Mouse (Mus musculus) lung, adult 2 months (tissue): ENCODE measurements around the gene Tmem207. TPM values are rescaled to one million over a fixed set of nuclear protein-coding genes. Genes with fewer than 3 reads are reported as not detected.
A peak's percentile ranks its signal among the peaks of the same experiment; 100 is the strongest.
"Not testable (repeated sequence)": the region's sequence is repeated elsewhere in the genome, so short reads cannot be mapped to it uniquely, and the experiment has no call there.

Experiments used
- DNase-seq: peaks from one replicate; pipeline ENCODE4 v3.0.0; 2022
- H3K4me1 ChIP-seq: fragments of 200-500 bp; 2 replicates; pipeline ENCODE4 v1.6.1; 2011; ENCODE audit warnings: low read length; ENCODE audit not compliant: control insufficient read depth, insufficient read depth
- H3K4me3 ChIP-seq: fragments of 200-500 bp; replicated peaks from 2 replicates; pipeline ENCODE3; 2011; ENCODE audit warnings: low read depth, mild to moderate bottlenecking, control low read depth, low read length; ENCODE audit errors: extremely low read depth
- CTCF ChIP-seq: fragments of 200-500 bp; IDR thresholded peaks from 2 replicates; pipeline ENCODE4 v1.5.1; 2011; ENCODE audit warnings: mild to moderate bottlenecking, low read length, control low read depth; ENCODE audit not compliant: insufficient read depth
- POLR2A ChIP-seq: fragments of 200-500 bp; IDR thresholded peaks from 2 replicates; pipeline ENCODE4 v1.6.1; 2011; ENCODE audit warnings: low read depth, mild to moderate bottlenecking, control low read depth, low read length, borderline replicate concordance; ENCODE audit errors: extremely low read depth
- WGBS: fragments of 180-500 bp; shearing (Covaris S2); methylation state at CpG from one replicate; pipeline ENCODE4 v1.1.7; 2018; 5-methylcytosine and 5-hydroxymethylcytosine counted together
- polyA plus RNA-seq: library from polyadenylated mRNA; depleted of rRNA; stranded (reverse); fragments of >200 nt; gene quantifications from 2 replicates; pipeline ENCODE4 v1.2.3, GENCODE M21; 2012

Gene Tmem207
- polyA plus RNA-seq, 1 experiment, result not detected

DNA sequence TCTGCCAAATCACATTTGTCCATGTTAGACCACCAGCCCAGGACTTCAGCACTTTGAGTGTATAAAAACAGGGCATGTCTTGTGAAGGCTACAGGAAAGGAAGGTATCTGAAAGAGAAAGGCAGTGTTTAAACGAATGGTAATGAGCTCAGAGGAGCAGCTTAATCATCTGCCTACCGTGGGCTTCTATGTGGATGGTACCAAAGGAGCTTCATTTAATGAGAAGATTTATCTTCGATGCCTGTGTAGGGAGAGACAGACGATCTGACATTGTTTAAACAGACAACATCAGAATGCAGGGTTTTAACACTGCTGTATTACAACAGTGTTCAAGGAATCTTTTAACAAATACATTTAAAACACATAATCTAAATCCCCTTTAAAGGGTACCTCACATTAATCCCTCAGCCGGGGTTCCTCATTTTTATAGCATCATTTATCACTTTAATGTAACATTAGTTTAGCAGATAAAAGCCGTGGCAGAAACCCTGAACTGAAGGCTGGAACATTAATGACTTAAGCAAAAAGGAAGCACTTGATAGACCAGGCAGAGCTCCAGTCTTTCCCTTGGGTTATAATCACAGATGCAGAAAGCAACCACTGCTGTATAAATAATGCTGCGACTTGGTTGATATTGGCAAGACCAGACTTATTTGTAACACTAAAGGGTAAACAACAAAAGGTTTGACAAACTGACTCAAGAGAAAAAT lies 19.8 kb upstream of the Tmem207 start:
- 22% methylated on average over 7 of the region's 7 CpGs for WGBS
- Histone ChIP-seq H3K4me3 (no peak overlapping the region), H3K4me1 (no peaks in the 10 kb centered on the region)
- TF ChIP-seq CTCF, result no peak
- no peak for TF ChIP-seq POLR2A
- DNase-seq, result no peak

DNA sequence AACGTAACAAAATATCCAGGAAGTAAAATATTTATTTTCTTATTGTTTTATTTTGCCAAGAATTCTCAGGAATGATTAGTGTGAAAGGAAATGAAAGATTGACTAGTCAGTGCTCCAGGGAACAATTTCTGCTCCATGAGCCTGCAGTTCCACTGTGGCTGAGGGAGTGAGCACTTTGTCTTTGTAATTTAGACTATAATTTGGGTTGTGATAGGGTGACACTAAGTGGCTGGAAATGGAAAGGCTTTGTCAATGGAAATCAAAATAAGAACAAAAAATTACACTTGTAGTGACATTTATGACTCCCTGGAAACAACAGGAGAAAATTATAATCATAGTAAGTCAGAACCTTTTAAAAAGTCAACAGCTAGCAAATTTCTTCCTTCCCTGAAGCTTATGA lies 5.7 kb upstream of the Tmem207 start:
- WGBS, result 40% methylated on average over 1 of the region's 1 CpGs
- H3K4me1 ChIP-seq, result no peaks in the 10 kb centered on the region
- TF ChIP-seq CTCF, result no peak
- no peak for TF ChIP-seq POLR2A
- no peak overlapping the region for H3K4me3 ChIP-seq
- DNase-seq, result no peak

DNA sequence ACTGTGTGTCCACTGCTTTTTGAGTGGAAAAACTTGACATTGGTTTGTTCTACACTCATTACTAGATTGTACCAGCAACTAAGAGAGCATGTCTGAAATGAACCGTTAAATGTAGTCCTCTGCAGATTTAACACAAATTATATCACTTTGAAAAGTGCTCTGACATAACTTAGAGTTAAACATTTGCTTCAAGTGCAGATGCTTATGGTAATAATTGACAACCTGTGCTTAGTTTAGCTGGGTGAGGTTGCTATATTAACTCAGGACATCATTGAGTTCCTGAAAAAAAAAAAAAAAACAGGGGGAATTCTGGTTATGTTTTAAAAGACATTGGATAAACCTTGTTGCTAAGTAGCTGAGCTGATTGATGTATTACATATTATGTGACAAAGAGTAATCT lies 3.9 kb upstream of the Tmem207 start:
- Histone ChIP-seq H3K4me1 (no peaks in the 10 kb centered on the region), H3K4me3 (no peak overlapping the region)
- DNase-seq, result no peak
- TF ChIP-seq POLR2A, result no peak
- no peak for TF ChIP-seq CTCF
- WGBS, result 59% methylated on average over 1 of the region's 1 CpGs

DNA sequence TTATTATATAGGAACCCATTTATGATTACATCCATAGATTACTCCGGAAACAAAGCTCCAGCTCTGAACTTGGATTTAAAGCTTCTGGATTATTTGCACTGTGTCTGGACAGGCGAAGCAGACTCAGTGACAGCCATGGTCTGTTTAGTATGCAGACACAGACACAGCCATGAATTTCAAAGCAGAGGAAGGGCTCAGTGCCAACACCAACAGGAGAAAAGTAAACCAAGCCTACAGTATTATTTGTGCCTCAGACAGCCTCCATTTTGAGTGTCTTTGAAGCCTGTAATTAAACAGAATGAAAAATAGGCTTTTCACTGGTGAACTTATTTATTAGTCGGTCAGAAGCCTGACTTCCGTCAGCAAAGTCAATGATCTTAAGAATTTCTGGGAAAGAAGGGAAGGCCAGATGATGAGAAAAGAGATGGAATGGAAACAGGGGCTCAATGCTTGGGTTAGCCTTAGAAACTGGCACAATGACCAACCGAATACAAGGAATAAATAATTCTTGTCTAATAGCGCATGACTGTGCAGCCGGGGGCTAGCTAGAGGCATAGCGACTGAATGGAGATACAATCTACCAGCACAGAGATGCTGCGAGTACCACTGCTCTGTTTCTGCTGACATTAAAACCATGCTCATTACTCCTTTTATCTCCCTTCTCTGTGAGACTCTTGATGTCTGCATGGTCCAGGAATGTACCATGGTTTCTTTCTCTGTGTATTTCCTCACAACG lies 1.5 kb upstream of the Tmem207 start:
- no peaks in the 10 kb centered on the region for H3K4me1 ChIP-seq
- H3K4me3 ChIP-seq, result no peak overlapping the region
- TF ChIP-seq POLR2A (no peak), CTCF (no peak)
- 71% methylated on average over 10 of the region's 10 CpGs for WGBS
- no peak for DNase-seq

DNA sequence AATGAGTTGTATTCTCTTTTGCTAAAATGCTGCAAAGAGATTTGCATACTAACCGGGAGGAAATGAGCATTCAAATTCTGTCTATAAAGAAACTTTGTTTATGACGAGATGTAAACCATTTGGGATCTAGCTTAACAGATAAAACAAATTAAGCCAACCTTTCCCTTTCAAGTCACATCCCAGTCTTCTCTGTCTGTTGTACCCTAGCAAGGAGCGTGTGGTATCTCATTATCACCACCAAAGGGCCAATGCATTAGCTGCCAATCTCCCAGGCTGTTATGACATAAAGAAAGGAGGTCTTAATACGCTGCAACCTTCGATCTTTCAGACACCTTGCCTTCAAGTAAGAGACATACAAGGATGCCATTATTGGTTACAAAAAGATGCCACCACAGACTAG lies 737 bp downstream of the Tmem207 start:
- no peak overlapping the region for H3K4me3 ChIP-seq
- 74% methylated on average over 5 of the region's 5 CpGs for WGBS
- DNase-seq, result no peak
- TF ChIP-seq CTCF (no peak), POLR2A (no peak)
- no peaks in the 10 kb centered on the region for H3K4me1 ChIP-seq

DNA sequence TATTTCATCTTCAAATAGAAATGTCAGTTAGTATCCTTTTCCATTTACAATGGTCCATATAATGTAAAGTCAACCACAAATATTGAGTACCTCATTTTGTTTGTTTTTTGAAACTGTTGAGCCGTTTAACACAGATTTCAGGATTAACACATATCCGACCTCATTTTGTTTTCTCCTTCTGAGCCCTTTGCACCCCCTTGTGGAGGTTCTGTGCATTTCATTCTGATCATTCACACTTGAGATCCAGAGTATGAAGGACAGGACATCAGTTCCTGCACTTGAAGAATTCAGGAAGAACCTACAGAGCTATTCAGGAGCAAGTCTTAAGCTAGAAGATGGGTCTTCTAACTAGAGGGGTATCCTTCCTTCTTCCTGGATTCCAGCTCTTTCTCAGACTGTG lies 7.0 kb downstream of the Tmem207 start:
- TF ChIP-seq CTCF (no peak), POLR2A (no peak)
- WGBS, result 29% methylated on average over 2 of the region's 2 CpGs
- DNase-seq, result no peak
- Histone ChIP-seq H3K4me1 (no peaks in the 10 kb centered on the region), H3K4me3 (no peak overlapping the region)

DNA sequence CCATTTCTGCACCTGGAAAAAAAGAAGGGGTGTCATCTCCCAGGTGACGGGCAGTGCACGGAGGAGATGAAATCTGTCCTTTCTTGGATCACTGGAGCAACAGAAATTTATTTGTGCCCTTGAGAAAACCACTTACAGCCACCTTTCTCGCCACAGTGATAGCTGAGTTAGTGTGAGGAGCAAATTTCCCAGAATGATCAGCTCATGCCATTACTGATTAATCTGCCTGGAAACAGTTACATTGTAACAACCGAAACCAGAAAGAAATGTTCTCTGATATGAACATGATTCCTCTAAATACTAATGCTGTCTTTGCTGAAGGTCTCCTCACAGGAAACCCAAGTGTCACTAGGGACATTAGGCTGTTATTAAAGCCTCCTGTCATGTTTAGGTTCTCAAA lies 21.6 kb downstream of the Tmem207 start:
- H3K4me1 ChIP-seq, result no peaks in the 10 kb centered on the region
- DNase-seq, result no peak
- no peak overlapping the region for H3K4me3 ChIP-seq
- WGBS, result 80% methylated on average over 4 of the region's 4 CpGs
- TF ChIP-seq CTCF (no peak), POLR2A (no peak)

DNA sequence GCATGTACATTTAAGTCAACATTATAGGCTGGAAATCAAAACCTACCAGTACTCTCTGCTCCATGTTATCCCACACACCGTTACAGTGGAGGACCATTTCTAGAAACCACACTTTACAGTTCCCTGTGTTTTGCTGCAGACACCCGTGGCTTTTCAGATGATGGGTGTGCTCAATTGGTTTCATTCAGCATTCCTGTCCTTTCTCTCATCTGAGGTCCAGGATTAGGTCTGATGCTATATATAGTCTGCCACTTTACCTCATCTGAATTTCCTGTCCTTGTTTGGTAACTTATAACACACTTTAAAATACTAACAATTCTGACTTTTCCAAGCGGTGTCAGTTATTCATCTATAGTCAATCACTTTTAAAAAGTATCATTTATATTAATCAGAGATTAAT lies 25.8 kb downstream of the Tmem207 start:
- TF ChIP-seq POLR2A (no peak), CTCF (no peak)

DNA sequence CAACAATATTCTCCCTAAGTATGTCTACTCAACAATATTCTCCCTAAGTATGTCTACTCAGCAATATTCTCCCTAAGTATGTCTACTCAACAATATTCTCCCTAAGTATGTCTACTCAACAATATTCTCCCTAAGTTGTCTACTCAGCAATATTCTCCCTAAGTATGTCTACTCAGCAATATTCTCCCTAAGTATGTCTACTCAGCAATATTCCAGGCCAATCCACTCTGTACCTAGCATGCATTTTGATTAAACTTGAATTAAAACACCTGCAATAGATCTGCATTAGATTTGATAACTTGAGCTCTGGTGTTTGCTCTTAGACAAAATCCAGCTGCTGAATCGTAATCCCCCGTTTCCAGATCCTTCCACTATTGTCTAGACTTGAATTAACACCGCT lies 26.9 kb downstream of the Tmem207 start:
- not testable (repeated sequence) for H3K4me3 ChIP-seq, H3K4me1 ChIP-seq, DNase-seq
- 93% methylated on average over 3 of the region's 3 CpGs for WGBS

More for the DNA sequence above, 25.8 kb downstream of the Tmem207 start:
- Histone ChIP-seq H3K4me1 (no peaks in the 10 kb centered on the region), H3K4me3 (no peak overlapping the region)
- 66% methylated on average over 3 of the region's 3 CpGs for WGBS
- no peak for DNase-seq

DNA sequence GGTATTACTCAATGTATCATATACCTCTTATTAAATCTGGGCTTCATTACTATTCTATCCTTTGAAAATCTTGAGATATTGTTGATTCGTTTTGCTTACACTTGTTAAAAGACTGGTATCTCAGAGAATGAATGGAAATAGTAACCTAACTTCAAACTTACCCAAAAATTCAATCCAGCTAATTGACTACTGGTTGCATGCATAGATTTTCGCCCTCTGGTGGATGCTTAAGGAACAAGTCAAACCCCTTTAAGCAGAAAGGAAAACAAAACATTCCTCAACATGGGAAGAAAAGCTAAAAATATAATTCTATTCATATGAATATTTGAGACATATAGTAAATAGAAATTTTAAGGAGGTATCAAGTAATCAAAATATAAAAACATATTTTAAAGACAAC lies 30.8 kb downstream of the Tmem207 start:
- TF ChIP-seq CTCF (0 out of 2 replicates have a peak, but pooled peaks have one; percentile 5), POLR2A (no peak)
- DNase-seq, result no peak
- no peak overlapping the region for H3K4me3 ChIP-seq
- no peaks in the 10 kb centered on the region for H3K4me1 ChIP-seq
- 11% methylated on average over 2 of the region's 2 CpGs for WGBS
